Mouse (Mus musculus) neural tube, embryonic 14.5 days (tissue): ENCODE data around the gene Trim80. TPM values are rescaled to one million over a fixed set of nuclear protein-coding genes. Genes with fewer than 3 reads are reported as not detected.

Source experiments
- ATAC-seq: fragments of 200-750 bp; cut with Nextera tagmentation; 2 replicates; pipeline ENCODE4 v1.8.0; 2017; ENCODE audit warnings: low read depth, mild to moderate bottlenecking, moderate TSS enrichment, moderate library complexity
- H3K27ac ChIP-seq: fragments of 300-500 bp; sonication (generic); 2 replicates; pipeline ENCODE4 v1.5.1; 2014; ENCODE audit warnings: low read depth, mild to moderate bottlenecking, control low read depth, low read length, moderate library complexity, mixed read lengths
- H3K27me3 ChIP-seq: fragments of 300-500 bp; sonication (generic); 2 replicates; pipeline ENCODE4 v1.6.1; 2014; ENCODE audit warnings: low read length; ENCODE audit not compliant: control insufficient read depth, insufficient read depth
- H3K36me3 ChIP-seq: fragments of 300-500 bp; sonication (generic); 2 replicates; pipeline ENCODE4 v1.6.1; 2014; ENCODE audit warnings: low read length, mixed read lengths; ENCODE audit not compliant: control insufficient read depth, insufficient read depth
- H3K4me1 ChIP-seq: fragments of 300-500 bp; sonication (generic); 2 replicates; pipeline ENCODE4 v1.6.1; 2014; ENCODE audit warnings: low read length; ENCODE audit not compliant: control insufficient read depth, insufficient read depth
- H3K4me2 ChIP-seq: fragments of 300-500 bp; sonication (generic); 2 replicates; pipeline ENCODE4 v1.6.1; 2014; ENCODE audit warnings: mild to moderate bottlenecking, low read depth, low read length, control low read depth
- H3K4me3 ChIP-seq: fragments of 300-500 bp; sonication (generic); 2 replicates; pipeline ENCODE4 v1.5.1; 2014; ENCODE audit warnings: low read depth, low read length, control low read depth, mixed read lengths
- H3K9ac ChIP-seq: fragments of 300-500 bp; sonication (generic); replicated peaks from 2 replicates; pipeline ENCODE4 v1.6.1; 2014; ENCODE audit warnings: low read depth, mild to moderate bottlenecking, control low read depth, low read length, mixed read lengths
- H3K9me3 ChIP-seq: fragments of 300-500 bp; sonication (generic); 2 replicates; pipeline ENCODE4 v1.6.1; 2016; ENCODE audit warnings: low read length; ENCODE audit not compliant: control insufficient read depth
- whole genome bisulfite sequencing: fragments of 180-500 bp; shearing (Covaris S2); extraction: QIAGEN DNeasy Blood & Tissue Kit; methylation state at CpG from one replicate; pipeline ENCODE4 v1.1.7; 2014; 5-methylcytosine and 5-hydroxymethylcytosine counted together
- polyA plus RNA-seq: library from polyadenylated mRNA; unstranded; fragments of >200 nt; fragmentation: Nextera tagmentation; extraction: Ambion mirVana; gene quantifications from 2 replicates; pipeline ENCODE4 v1.2.1, GENCODE M21; 2014

Gene Trim80
- polyA plus RNA-seq, 1 experiment from 2014 or later = not detected

- Histone ChIP-seq H3K9ac (no peak overlapping the region), H3K4me2 (no peak overlapping the region), H3K4me1 (peaks cover 12% of the 10 kb centered on the region), H3K27me3 (no peaks in the 10 kb centered on the region), H3K27ac (no peak overlapping the region), H3K9me3 (no peaks in the 10 kb centered on the region), H3K4me3 (no peak overlapping the region), H3K36me3 (peaks cover 16% of the 10 kb centered on the region)
- 93% methylated on average over 17 of the region's 17 CpGs for WGBS
- no peak for ATAC-seq
These were observed 33.4 kb upstream of the Trim80 start for GRCm38 (mm10) chr11:115406858-115407401.

DNA sequence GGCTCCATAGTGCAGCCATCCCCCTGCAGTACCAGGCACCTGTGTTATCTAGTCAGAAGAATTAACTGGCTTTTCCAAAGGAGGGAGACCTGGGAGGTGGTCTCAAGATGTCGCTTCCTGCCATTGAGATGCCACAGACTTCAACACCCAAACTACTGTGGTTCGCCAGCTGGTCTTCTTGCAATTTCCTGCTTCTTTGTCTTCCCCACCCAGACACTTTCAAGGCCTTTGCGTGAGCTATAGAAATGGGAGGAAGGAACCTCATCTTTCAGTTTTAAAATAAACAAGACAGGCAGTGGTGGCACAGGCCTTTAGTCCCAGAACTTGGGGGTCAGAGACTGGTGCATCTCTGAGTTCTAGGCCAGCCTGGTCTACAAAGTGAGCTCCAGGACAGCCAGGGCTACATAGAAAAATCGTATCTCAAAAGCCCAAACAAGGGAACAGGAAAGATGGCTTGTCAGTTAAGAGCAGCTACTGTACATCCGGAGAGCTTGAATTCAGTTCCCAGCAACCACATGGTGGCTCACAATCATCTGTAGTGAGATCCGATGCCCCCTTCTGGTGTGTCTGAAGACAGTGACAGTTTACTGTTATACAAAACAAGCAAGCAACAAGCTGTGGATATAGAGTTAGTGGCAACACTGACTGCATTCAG, 32.0 kb upstream of the Trim80 start:
- 78% methylated on average over 6 of the region's 6 CpGs for WGBS
- Histone ChIP-seq H3K9ac (no peak overlapping the region), H3K36me3 (peaks cover 16% of the 10 kb centered on the region), H3K27me3 (no peaks in the 10 kb centered on the region), H3K27ac (no peak overlapping the region), H3K9me3 (no peaks in the 10 kb centered on the region), H3K4me2 (no peak overlapping the region), H3K4me1 (peaks cover 15% of the 10 kb centered on the region), H3K4me3 (no peak overlapping the region)
- ATAC-seq = no peak

- peaks cover 16% of the 10 kb centered on the region for H3K36me3 ChIP-seq
- H3K4me3 ChIP-seq = no peak overlapping the region
- H3K9me3 ChIP-seq = no peaks in the 10 kb centered on the region
- no peak for ATAC-seq
- H3K27me3 ChIP-seq = no peaks in the 10 kb centered on the region
- no peak overlapping the region for H3K9ac ChIP-seq
- H3K27ac ChIP-seq = no peak overlapping the region; the same call in 1 of the 2 replicates
- peaks cover 17% of the 10 kb centered on the region for H3K4me1 ChIP-seq
- WGBS = 38% methylated on average over 7 of the region's 7 CpGs
- no peak overlapping the region for H3K4me2 ChIP-seq
These were observed 30.8 kb upstream of the Trim80 start for GRCm38 (mm10) chr11:115409556-115409955.

- Histone ChIP-seq H3K9ac (peak within 1 kb of the TSS; percentile 97), H3K4me2 (peak within 1 kb of the TSS; percentile 96), H3K4me1 (peaks cover 23% of the 10 kb centered on the region), H3K36me3 (peaks cover 17% of the 10 kb centered on the region; the same call in 1 of the 2 replicates), H3K9me3 (no peaks in the 10 kb centered on the region), H3K27me3 (no peaks in the 10 kb centered on the region), H3K4me3 (peak within 1 kb of the TSS; percentile 93), H3K27ac (peak within 1 kb of the TSS; percentile 83)
- WGBS = under 1% methylated on average over 49 of the region's 56 CpGs
- ATAC-seq = peak; percentile 98
These were observed 20.7 kb upstream of the Trim80 start, which contains the start of the genes Atp5h and Kctd2 for GRCm38 (mm10) chr11:115419531-115420237. TSS of gene Atp5h (minus strand) at chr11:115419962. TSS of gene Kctd2 (plus strand) at chr11:115420128.

GRCm38 (mm10) chr11:115420336-115421190, 19.8 kb upstream of the Trim80 start:
- H3K27me3 ChIP-seq = no peaks in the 10 kb centered on the region
- H3K36me3 ChIP-seq = peaks cover 20% of the 10 kb centered on the region; the same call in 1 of the 2 replicates
- no peaks in the 10 kb centered on the region for H3K9me3 ChIP-seq
- H3K4me1 ChIP-seq = peaks cover 23% of the 10 kb centered on the region
- WGBS = under 1% methylated on average over 38 of the region's 45 CpGs
- ATAC-seq = peak; percentile 65
- H3K9ac ChIP-seq = peak overlapping the region; percentile 97
- H3K4me2 ChIP-seq = peak overlapping the region; percentile 96
- H3K4me3 ChIP-seq = peak overlapping the region; percentile 93
- H3K27ac ChIP-seq = peak overlapping the region; percentile 83

DNA sequence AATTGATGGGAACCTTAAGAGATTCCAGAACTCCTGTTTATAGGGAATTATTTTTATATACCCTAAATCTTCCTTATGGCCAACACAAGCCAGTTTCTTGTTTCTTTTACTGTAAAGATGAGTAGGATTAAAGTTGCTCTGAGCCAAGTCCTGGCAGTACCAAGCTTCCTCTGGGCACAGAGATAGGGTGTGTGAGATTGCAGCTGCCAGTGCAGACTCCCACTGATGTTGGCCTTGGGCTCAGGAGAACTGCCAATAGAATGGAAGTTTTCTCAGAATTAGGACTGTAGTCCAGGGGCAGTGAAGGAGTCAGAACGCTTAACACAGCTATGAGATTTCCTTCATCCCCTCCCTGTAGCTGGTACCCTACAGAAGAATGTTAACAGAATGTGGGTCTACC, 19.0 kb upstream of the Trim80 start:
- H3K9ac ChIP-seq = no peak overlapping the region; the same call in 1 of the 2 replicates
- peaks cover 20% of the 10 kb centered on the region; the same call in 1 of the 2 replicates for H3K36me3 ChIP-seq
- ATAC-seq = no peak

DNA sequence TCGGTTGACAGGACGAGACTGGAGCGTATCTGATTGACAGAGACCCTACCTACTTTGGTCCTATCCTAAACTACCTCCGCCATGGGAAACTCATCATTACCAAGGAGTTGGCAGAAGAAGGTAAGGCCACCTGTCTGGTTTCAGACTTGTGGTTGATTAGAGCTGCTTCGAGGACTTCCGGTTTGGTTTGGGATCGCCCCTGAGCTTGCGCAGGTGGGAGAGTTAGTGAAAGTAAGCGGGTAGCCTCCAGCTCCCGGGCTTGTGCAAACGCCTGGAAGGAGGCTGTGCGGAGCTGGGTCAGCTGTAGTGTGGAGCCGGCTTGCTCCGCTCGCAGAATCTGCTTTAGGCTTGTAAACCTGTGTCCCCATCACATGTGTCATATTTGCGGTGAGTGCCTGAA, 18.4 kb upstream of the Trim80 start:
- 92% methylated on average over 16 of the region's 16 CpGs for WGBS
- no peak overlapping the region for H3K4me2 ChIP-seq
- H3K27me3 ChIP-seq = no peaks in the 10 kb centered on the region
- H3K9me3 ChIP-seq = no peaks in the 10 kb centered on the region
- peaks cover 23% of the 10 kb centered on the region for H3K4me1 ChIP-seq
- H3K27ac ChIP-seq = no peak overlapping the region
- peaks cover 22% of the 10 kb centered on the region; the same call in 1 of the 2 replicates for H3K36me3 ChIP-seq
- no peak for ATAC-seq
- H3K9ac ChIP-seq = no peak overlapping the region
- H3K4me3 ChIP-seq = no peak overlapping the region

More for the DNA sequence above, 19.0 kb upstream of the Trim80 start:
- peaks cover 23% of the 10 kb centered on the region for H3K4me1 ChIP-seq
- 83% methylated on average over 1 of the region's 1 CpGs for WGBS
- no peaks in the 10 kb centered on the region for H3K27me3 ChIP-seq
- H3K9me3 ChIP-seq = no peaks in the 10 kb centered on the region
- H3K27ac ChIP-seq = no peak overlapping the region
- H3K4me3 ChIP-seq = peak overlapping the region; percentile 93
- H3K4me2 ChIP-seq = peak overlapping the region; percentile 96

GRCm38 (mm10) chr11:115423091-115423490, 17.3 kb upstream of the Trim80 start:
- Histone ChIP-seq H3K4me3 (no peak overlapping the region), H3K27me3 (no peaks in the 10 kb centered on the region), H3K4me1 (peaks cover 23% of the 10 kb centered on the region), H3K27ac (no peak overlapping the region), H3K9ac (no peak overlapping the region), H3K36me3 (peaks cover 22% of the 10 kb centered on the region; the same call in 1 of the 2 replicates), H3K9me3 (no peaks in the 10 kb centered on the region), H3K4me2 (no peak overlapping the region)
- ATAC-seq = no peak
- 83% methylated on average over 3 of the region's 3 CpGs for WGBS
